Mouse (Mus musculus) heart, adult 2 months (tissue): Measurements from ENCODE around the gene Gm15217. TPM values are rescaled to one million over a fixed set of nuclear protein-coding genes. Genes with fewer than 3 reads are reported as not detected.

Experiments used
- DNase-seq, 2 experiments: peaks; one replicate each; pipeline ENCODE4 v3.0.0; 2021
- H3K27ac ChIP-seq: fragments of 200-600 bp; 2 replicates; pipeline ENCODE4 v1.8.1; 2022
- H3K27me3 ChIP-seq: fragments of 200-500 bp; 2 replicates; pipeline ENCODE4 v1.6.1; 2012; ENCODE audit warnings: mild to moderate bottlenecking, low read length, inconsistent platforms, mixed read lengths; ENCODE audit not compliant: control insufficient read depth, insufficient read depth
- H3K36me3 ChIP-seq: fragments of 200-500 bp; 2 replicates; pipeline ENCODE4 v1.6.1; 2012; ENCODE audit warnings: low read length, inconsistent platforms; ENCODE audit not compliant: control insufficient read depth, insufficient read depth
- H3K4me1 ChIP-seq: fragments of 200-500 bp; 2 replicates; pipeline ENCODE4 v1.6.1; 2011; ENCODE audit warnings: low read length; ENCODE audit not compliant: control insufficient read depth, insufficient read depth
- H3K4me3 ChIP-seq: fragments of 200-600 bp; 2 replicates; pipeline ENCODE4 v1.8.1; 2022
- H3K79me2 ChIP-seq: fragments of 200-500 bp; replicated peaks from 2 replicates; pipeline ENCODE4 v1.6.1; 2012; ENCODE audit warnings: mild to moderate bottlenecking, inconsistent platforms, low read length, moderate library complexity, mixed read lengths; ENCODE audit not compliant: control insufficient read depth, insufficient read depth
- H3K9ac ChIP-seq: fragments of 200-500 bp; 2 replicates; pipeline ENCODE4 v1.6.1; 2012; ENCODE audit warnings: low read depth, mild to moderate bottlenecking, control low read depth, inconsistent platforms, low read length, mixed read lengths
- CTCF ChIP-seq: fragments of 200-600 bp; IDR thresholded peaks from 2 replicates; pipeline ENCODE4 v1.8.1; 2022; ENCODE audit warnings: antibody characterized with exemption, mild to moderate bottlenecking, moderate library complexity
- EP300 ChIP-seq: fragments of 200-500 bp; IDR thresholded peaks from 2 replicates; pipeline ENCODE4 v1.6.1; 2011; ENCODE audit warnings: low read depth, low read length, control low read depth; ENCODE audit not compliant: insufficient read depth
- POLR2A ChIP-seq: fragments of 200-500 bp; IDR thresholded peaks from 2 replicates; pipeline ENCODE4 v1.6.1; 2011; ENCODE audit warnings: mild to moderate bottlenecking, low read depth, low read length, control low read depth; ENCODE audit not compliant: insufficient read depth
- WGBS: fragments of 180-500 bp; shearing (Covaris S2); methylation state at CpG from one replicate; pipeline ENCODE4 v1.1.7; 2018; 5-methylcytosine and 5-hydroxymethylcytosine counted together
- intact Hi-C: fragments of 180-260 bp; cut with DNase I; formaldehyde crosslinking; loops from one replicate; pipeline ENCODE4 v1.15.1; 2025
- polyA plus RNA-seq: library from polyadenylated mRNA; depleted of rRNA; stranded (reverse); fragments of >200 nt; gene quantifications from 2 replicates; pipeline ENCODE4 v1.2.3, GENCODE M21; 2012
- total RNA-seq, 2 experiments: library from RNA; stranded (reverse); gene quantifications; 2 replicates each; pipeline ENCODE4 v1.2.3; 2021

Gene Gm15217
- total and polyA plus RNA-seq, 3 experiments, result not detected

GRCm38 (mm10) chr14:46408319-46408718 is 29.1 kb downstream of the Gm15217 start:
- H3K79me2 ChIP-seq, result no peaks in the 10 kb centered on the region
- H3K27me3 ChIP-seq, result no peaks in the 10 kb centered on the region
- no peak for TF ChIP-seq POLR2A
- TF ChIP-seq CTCF, result no peak
- TF ChIP-seq EP300, result no peak
- H3K9ac ChIP-seq, result no peak overlapping the region
- no peak overlapping the region for H3K4me3 ChIP-seq
- no peak overlapping the region; the same call in 1 of the 2 replicates for H3K27ac ChIP-seq
- no peak for DNase-seq
- no peaks in the 10 kb centered on the region; the same call in 1 of the 2 replicates for H3K4me1 ChIP-seq
- intact Hi-C loops, result no loop called here
- no peaks in the 10 kb centered on the region for H3K36me3 ChIP-seq
- 77% methylated on average over 3 of the region's 3 CpGs for WGBS

GRCm38 (mm10) chr14:46409016-46409415 is 29.8 kb downstream of the Gm15217 start:
- TF ChIP-seq CTCF, result no peak
- no peak for TF ChIP-seq POLR2A
- no peak for TF ChIP-seq EP300
- Histone ChIP-seq H3K79me2 (no peaks in the 10 kb centered on the region), H3K9ac (no peak overlapping the region), H3K36me3 (no peaks in the 10 kb centered on the region), H3K27me3 (no peaks in the 10 kb centered on the region), H3K4me1 (no peaks in the 10 kb centered on the region; the same call in 1 of the 2 replicates), H3K27ac (no peak overlapping the region), H3K4me3 (no peak overlapping the region)
- intact Hi-C loops, result no loop called here
- DNase-seq, result peak in 1 of 2 experiments; percentile 31
- WGBS, result 78% methylated on average over 10 of the region's 10 CpGs

GRCm38 (mm10) chr14:46410557-46411120 is 31.4 kb downstream of the Gm15217 start:
- Histone ChIP-seq H3K4me3 (no peak overlapping the region), H3K27me3 (no peaks in the 10 kb centered on the region), H3K9ac (no peak overlapping the region), H3K27ac (no peak overlapping the region), H3K36me3 (no peaks in the 10 kb centered on the region), H3K4me1 (no peaks in the 10 kb centered on the region; the same call in 1 of the 2 replicates), H3K79me2 (no peaks in the 10 kb centered on the region)
- no peak for DNase-seq
- intact Hi-C loops, result no loop called here
- 61% methylated on average over 4 of the region's 4 CpGs for WGBS
- no peak for TF ChIP-seq CTCF
- TF ChIP-seq POLR2A, result no peak
- no peak for TF ChIP-seq EP300

- no peaks in the 10 kb centered on the region; the same call in 1 of the 2 replicates for H3K4me1 ChIP-seq
- no peak for DNase-seq
- intact Hi-C loops, result no loop called here
- TF ChIP-seq CTCF (no peak), POLR2A (no peak), EP300 (no peak)
- H3K9ac ChIP-seq, result no peak overlapping the region
- WGBS, result 73% methylated on average over 7 of the region's 7 CpGs
- no peak overlapping the region for H3K4me3 ChIP-seq
- H3K27me3 ChIP-seq, result no peaks in the 10 kb centered on the region
- no peak overlapping the region for H3K27ac ChIP-seq
- H3K36me3 ChIP-seq, result no peaks in the 10 kb centered on the region
- no peaks in the 10 kb centered on the region for H3K79me2 ChIP-seq
Measured at GRCm38 (mm10) chr14:46412497-46413000, 33.3 kb downstream of the Gm15217 start.

GRCm38 (mm10) chr14:46418371-46419097 is 39.3 kb downstream of the Gm15217 start:
- Histone ChIP-seq H3K36me3 (no peaks in the 10 kb centered on the region), H3K27me3 (no peaks in the 10 kb centered on the region), H3K79me2 (no peaks in the 10 kb centered on the region), H3K9ac (no peak overlapping the region), H3K4me3 (no peak overlapping the region), H3K4me1 (no peaks in the 10 kb centered on the region), H3K27ac (no peak overlapping the region)
- no peak for DNase-seq
- TF ChIP-seq CTCF (no peak), POLR2A (no peak), EP300 (no peak)
- intact Hi-C loops, result no loop called here
- WGBS, result 76% methylated on average over 15 of the region's 15 CpGs

GRCm38 (mm10) chr14:46419269-46419668 is 40.1 kb downstream of the Gm15217 start:
- TF ChIP-seq CTCF (no peak), EP300 (no peak), POLR2A (no peak)
- no peak overlapping the region for H3K27ac ChIP-seq
- intact Hi-C loops, result no loop called here
- no peaks in the 10 kb centered on the region for H3K27me3 ChIP-seq
- H3K9ac ChIP-seq, result no peak overlapping the region
- H3K4me1 ChIP-seq, result no peaks in the 10 kb centered on the region
- no peaks in the 10 kb centered on the region for H3K36me3 ChIP-seq
- DNase-seq, result no peak
- WGBS, result 72% methylated on average over 11 of the region's 11 CpGs
- H3K79me2 ChIP-seq, result no peaks in the 10 kb centered on the region
- no peak overlapping the region for H3K4me3 ChIP-seq
